Mouse (Mus musculus): ENCODE measurements around the gene Gm13691. TPM values are rescaled to one million over a fixed set of nuclear protein-coding genes. Genes with fewer than 3 reads are reported as not detected.
"Not testable (repeated sequence)": the region's sequence is repeated elsewhere in the genome, so short reads cannot be mapped to it uniquely, and the experiment has no call there.

Gm13691 gene
- 1 to 10 TPM; 1.1 TPM for total RNA-seq (2021)

GRCm38 (mm10) chr2:83990253-83990652, at the start of gene Gm13691:
Gene Gm13691 (plus strand): TSS chr2:83990553.
- not testable (repeated sequence) for DNase-seq

GRCm38 (mm10) chr2:83940931-83941361, 49.4 kb upstream of the Gm13691 start, which contains the start of gene Zswim2:
Gene Zswim2 (minus strand): TSS chr2:83941228.
- DNase-seq, result peak; percentile 23

GRCm38 (mm10) chr2:83941378-83941777, 49.0 kb upstream of the Gm13691 start:
- DNase-seq, result no peak

GRCm38 (mm10) chr2:83941792-83942191, 48.6 kb upstream of the Gm13691 start:
- no peak for DNase-seq

- DNase-seq, result not testable (repeated sequence)
These were observed 35.0 kb upstream of the Gm13691 start, which contains the start of gene Gm13698 for GRCm38 (mm10) chr2:83955393-83955792. Gene Gm13698 (plus strand): TSS chr2:83955693.

- not testable (repeated sequence) for DNase-seq
These were observed 29.1 kb upstream of the Gm13691 start, which contains the start of gene Gm13693 for GRCm38 (mm10) chr2:83961203-83961602. Gene Gm13693 (plus strand): TSS chr2:83961503.

- DNase-seq, result not testable (repeated sequence)
These were observed 23.3 kb upstream of the Gm13691 start, which contains the start of gene Gm13695 for GRCm38 (mm10) chr2:83967013-83967412. Gene Gm13695 (plus strand): TSS chr2:83967313.

GRCm38 (mm10) chr2:83972823-83973222, 17.5 kb upstream of the Gm13691 start, which contains the start of gene Gm13696:
Gene Gm13696 (plus strand): TSS chr2:83973123.
- DNase-seq, result not testable (repeated sequence)

- not testable (repeated sequence) for DNase-seq
These were observed 11.7 kb upstream of the Gm13691 start, which contains the start of gene Gm13694 for GRCm38 (mm10) chr2:83978633-83979032. Gene Gm13694 (plus strand): TSS chr2:83978933.

- not testable (repeated sequence) for DNase-seq
These were observed 5.9 kb upstream of the Gm13691 start, which contains the start of gene Gm13697 for GRCm38 (mm10) chr2:83984443-83984842. Gene Gm13697 (plus strand): TSS chr2:83984743.

GRCm38 (mm10) chr2:83993639-83994255, 3.4 kb downstream of the Gm13691 start:
- not testable (repeated sequence) for DNase-seq

- DNase-seq, result not testable (repeated sequence)
These were observed 4.2 kb downstream of the Gm13691 start for GRCm38 (mm10) chr2:83994526-83994925.

GRCm38 (mm10) chr2:84008913-84009312, 18.6 kb downstream of the Gm13691 start:
- no peak for DNase-seq

GRCm38 (mm10) chr2:84009818-84010217, 19.5 kb downstream of the Gm13691 start:
- no peak for DNase-seq

GRCm38 (mm10) chr2:84014572-84014971, 24.2 kb downstream of the Gm13691 start:
- no peak for DNase-seq

- not testable (repeated sequence) for DNase-seq
These were observed 25.9 kb downstream of the Gm13691 start for GRCm38 (mm10) chr2:84016291-84016690.

GRCm38 (mm10) chr2:84018330-84018729, 28.0 kb downstream of the Gm13691 start:
- no peak for DNase-seq

- DNase-seq, result no peak
These were observed 29.4 kb downstream of the Gm13691 start for GRCm38 (mm10) chr2:84019519-84020305.

- no peak for DNase-seq
These were observed 31.6 kb downstream of the Gm13691 start for GRCm38 (mm10) chr2:84021930-84022329.

- DNase-seq, result no peak
These were observed 32.6 kb downstream of the Gm13691 start for GRCm38 (mm10) chr2:84022905-84023304.

- DNase-seq, result no peak
These were observed 33.0 kb downstream of the Gm13691 start for GRCm38 (mm10) chr2:84023319-84023718.

- DNase-seq, result no peak
These were observed 34.9 kb downstream of the Gm13691 start for GRCm38 (mm10) chr2:84025217-84025616.

- DNase-seq, result no peak
These were observed 42.2 kb downstream of the Gm13691 start for GRCm38 (mm10) chr2:84032505-84032904.

Measured in heart, postnatal 4 days (tissue).